Mouse (Mus musculus): ENCODE results near the gene Olfr344. TPM values are rescaled to one million over a fixed set of nuclear protein-coding genes. Genes with fewer than 3 reads are reported as not detected.

Olfr344 gene
- polyA plus RNA-seq (2021; fragmentation: Nextera tagmentation): not detected in 2 replicates
- long read RNA-seq, experiment 1: 0 reads
- long read RNA-seq, experiment 2: 0 reads

DNA sequence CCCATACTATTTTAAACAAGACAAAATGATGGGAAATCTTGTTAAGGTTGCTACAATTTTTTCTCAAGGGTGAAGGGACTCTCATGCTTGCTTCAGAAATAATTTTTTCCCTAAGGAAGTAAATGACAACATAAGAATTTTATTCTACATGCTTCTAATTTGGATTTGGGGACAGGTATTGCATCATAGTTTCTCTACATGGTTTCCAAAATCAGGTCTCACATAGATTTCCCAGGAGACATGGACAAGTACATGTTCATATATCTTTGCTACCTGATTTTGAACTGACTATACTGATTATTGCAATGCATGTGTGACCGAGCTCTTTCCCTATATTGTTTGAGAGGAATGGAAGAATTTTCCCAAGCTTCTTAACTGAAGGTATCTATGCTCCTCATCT lies at the start of gene Olfr344:
Olfr344 (plus strand) TSS at position 301 of the 400 bp plus-strand sequence.

DNA sequence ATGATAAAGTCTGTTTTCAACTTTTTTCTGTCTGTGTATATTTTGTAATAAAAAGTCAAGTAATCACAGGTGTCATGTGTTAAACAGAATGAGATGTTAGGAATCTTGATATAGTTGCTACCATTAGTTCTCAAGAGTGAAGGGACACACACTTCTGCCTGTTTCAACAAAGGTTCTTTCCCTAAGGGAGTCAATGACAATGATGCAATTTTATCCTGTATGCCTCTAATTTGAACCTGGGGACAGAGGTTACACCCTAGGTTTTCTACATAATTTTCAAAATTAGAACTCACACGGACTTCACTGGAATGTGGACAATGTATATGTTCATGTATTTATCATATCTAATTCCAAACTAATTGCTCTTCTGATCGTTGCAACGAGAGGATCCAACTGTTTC lies 41.8 kb upstream of the Olfr344 start, which contains the start of gene Olfr342:
Olfr342 (plus strand) TSS at position 301 of the 400 bp plus-strand sequence.

Other genes starting within 250 kb of the Olfr344 start
- not detected in 2 replicates for gene Olfr338, start 193.1 kb upstream of the Olfr344 start, polyA plus RNA-seq (2021; fragmentation: Nextera tagmentation)
- not detected in 2 replicates for gene Olfr339, start 147.7 kb upstream of the Olfr344 start, polyA plus RNA-seq (2021; fragmentation: Nextera tagmentation)
- gene Olfr340, start 114.1 kb upstream of the Olfr344 start, polyA plus RNA-seq (2021; fragmentation: Nextera tagmentation): not detected in 2 replicates
- not detected in 2 replicates for gene Olfr341, start 84.2 kb upstream of the Olfr344 start, polyA plus RNA-seq (2021; fragmentation: Nextera tagmentation)
- gene Olfr342, start 41.7 kb upstream of the Olfr344 start, polyA plus RNA-seq (2021; fragmentation: Nextera tagmentation): not detected in 2 replicates
- not detected in 2 replicates for gene Olfr345, start 73.4 kb downstream of the Olfr344 start, polyA plus RNA-seq (2021; fragmentation: Nextera tagmentation)
- gene Olfr346, start 119.1 kb downstream of the Olfr344 start, polyA plus RNA-seq (2021; fragmentation: Nextera tagmentation): not detected in 2 replicates
- not detected in 2 replicates for gene Olfr347, start 165.2 kb downstream of the Olfr344 start, polyA plus RNA-seq (2021; fragmentation: Nextera tagmentation)
- not detected in 2 replicates for gene Olfr348, start 217.6 kb downstream of the Olfr344 start, polyA plus RNA-seq (2021; fragmentation: Nextera tagmentation)
- gene Olfr50, start 223.9 kb downstream of the Olfr344 start, polyA plus RNA-seq (2021; fragmentation: Nextera tagmentation): not detected in 2 replicates

All from layer of hippocampus, adult 6 months (tissue).